Mouse (Mus musculus) 3134 (cell line): ENCODE results near the gene Trap1.
"Not testable (repeated sequence)": the region's sequence is repeated elsewhere in the genome, so short reads cannot be mapped to it uniquely, and the experiment has no call there.

Source experiments
- DNase-seq: peaks from one replicate; pipeline ENCODE4 v3.0.0-alpha.2; 2011; ENCODE audit warnings: low spot score; ENCODE audit not compliant: insufficient read length; ENCODE audit errors: extremely low read depth

Trap1 gene

DNA sequence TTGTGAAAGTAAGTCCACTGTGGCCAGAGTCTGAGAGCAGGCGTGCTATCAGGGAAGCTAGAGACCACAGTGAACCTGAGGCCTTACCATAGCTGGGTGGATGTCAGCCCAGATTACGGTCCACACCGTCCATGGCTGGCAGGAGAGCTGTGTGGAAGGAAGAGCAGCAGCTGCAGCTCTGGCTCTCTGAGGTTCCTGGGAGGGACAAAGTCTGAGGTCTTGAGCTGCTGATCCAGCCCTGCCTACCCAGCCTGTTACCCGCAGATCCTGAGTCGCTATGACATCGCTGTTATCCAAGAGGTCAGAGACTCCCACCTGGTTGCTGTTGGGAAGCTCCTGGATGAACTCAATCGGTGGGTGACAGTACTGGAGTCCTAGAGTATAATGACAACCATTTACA is 39.9 kb downstream of the Trap1 start:
- no peak for DNase-seq

- DNase-seq: no peak
Measured at GRCm38 (mm10) chr16:4036807-4037206, 40.8 kb downstream of the Trap1 start, which contains the start of gene Dnase1. Dnase1 (plus strand) TSS chr16:4036942.

- no peak for DNase-seq
Measured at GRCm38 (mm10) chr16:4035575-4035974, 42.1 kb downstream of the Trap1 start.

DNA sequence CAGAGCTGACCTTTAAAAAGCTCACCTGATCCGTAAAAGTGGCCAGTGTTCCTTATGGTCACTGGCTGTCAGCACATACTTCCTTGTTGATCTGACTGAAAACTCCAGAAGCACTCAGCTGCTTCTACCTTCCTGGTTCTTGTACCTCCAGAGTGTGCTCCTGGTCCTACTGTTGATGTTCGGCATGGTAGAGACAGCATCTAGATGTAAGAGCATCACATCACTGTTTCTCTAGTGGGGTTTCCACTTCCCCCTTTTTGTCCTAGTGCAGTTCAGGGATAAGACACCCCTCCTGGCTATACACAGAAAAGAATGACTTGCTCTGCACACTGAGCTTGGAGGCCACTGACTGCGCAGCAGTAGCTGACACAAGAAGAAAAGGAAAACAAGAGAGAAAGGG is 43.2 kb downstream of the Trap1 start:
- DNase-seq: no peak

DNA sequence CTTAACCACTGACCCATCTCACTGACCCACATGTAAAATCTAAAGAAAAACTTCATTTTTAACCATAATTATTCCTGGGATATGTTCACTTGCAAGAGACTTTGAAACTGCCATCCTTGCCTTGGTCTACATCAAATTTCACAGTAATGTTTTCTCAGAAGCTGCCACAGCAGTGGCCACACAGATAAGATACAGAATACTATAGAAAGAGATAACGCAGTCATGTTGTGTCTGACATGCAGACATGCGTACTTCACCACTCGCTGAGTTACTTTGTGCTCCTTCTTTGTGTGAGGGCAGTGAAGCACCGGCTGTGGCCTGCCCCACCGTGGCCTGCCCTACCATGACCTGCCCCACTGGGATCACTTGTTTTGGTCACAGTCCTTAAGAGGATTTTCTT is 43.7 kb downstream of the Trap1 start:
- no peak for DNase-seq

- DNase-seq: no peak
Measured at GRCm38 (mm10) chr16:4032341-4032748, 45.3 kb downstream of the Trap1 start.

GRCm38 (mm10) chr16:4031441-4032274 is 46.0 kb downstream of the Trap1 start:
- DNase-seq: no peak

GRCm38 (mm10) chr16:4030501-4030900 is 47.1 kb downstream of the Trap1 start:
- DNase-seq: no peak

- DNase-seq: no peak
Measured at GRCm38 (mm10) chr16:4029371-4029841, 48.2 kb downstream of the Trap1 start.

- no peak for DNase-seq
Measured at GRCm38 (mm10) chr16:4027211-4027610, 50.4 kb downstream of the Trap1 start.

DNA sequence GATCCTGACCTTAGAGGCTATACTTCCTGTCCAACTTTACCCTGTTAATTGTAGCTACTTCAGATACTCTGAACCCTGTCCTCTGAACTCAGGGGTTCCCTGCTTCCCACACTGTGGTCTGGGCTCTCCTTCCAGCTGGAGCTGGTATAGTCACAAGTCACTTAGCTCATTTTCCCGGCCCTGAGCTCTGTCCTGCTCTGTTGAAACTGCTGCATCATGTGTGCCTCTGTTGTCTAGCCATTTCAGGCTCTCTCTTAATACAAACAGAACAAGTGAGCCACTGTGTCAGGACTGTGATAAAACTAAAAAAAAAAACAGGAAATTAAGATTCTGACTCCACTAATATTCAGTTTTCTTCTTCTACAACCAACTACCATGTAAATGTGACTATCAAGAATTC is 51.0 kb downstream of the Trap1 start:
- DNase-seq: no peak

DNA sequence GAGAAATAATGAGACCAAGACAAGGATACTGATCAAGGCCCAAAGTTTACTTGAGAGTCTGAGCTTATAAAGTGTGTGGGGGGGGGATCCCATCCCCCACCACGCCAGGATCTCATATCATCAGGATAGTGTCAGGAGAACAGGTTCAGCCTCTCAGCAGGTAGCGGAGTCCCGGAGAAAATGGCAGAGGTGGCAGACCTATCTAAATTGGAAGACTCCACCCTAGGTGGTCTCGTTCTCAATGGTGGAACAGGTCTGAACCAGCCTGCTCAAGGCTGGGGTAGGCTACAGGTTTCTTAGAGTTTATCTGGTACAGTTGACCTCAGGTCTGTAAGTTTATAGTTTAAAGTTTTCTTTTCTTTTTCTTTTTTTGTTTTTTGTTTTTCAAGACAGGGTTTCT is 54.9 kb downstream of the Trap1 start:
- DNase-seq: no peak

GRCm38 (mm10) chr16:4021241-4021640 is 56.4 kb downstream of the Trap1 start:
- no peak for DNase-seq

- DNase-seq: not testable (repeated sequence)
Measured at GRCm38 (mm10) chr16:4017466-4017865, 60.2 kb downstream of the Trap1 start.

DNA sequence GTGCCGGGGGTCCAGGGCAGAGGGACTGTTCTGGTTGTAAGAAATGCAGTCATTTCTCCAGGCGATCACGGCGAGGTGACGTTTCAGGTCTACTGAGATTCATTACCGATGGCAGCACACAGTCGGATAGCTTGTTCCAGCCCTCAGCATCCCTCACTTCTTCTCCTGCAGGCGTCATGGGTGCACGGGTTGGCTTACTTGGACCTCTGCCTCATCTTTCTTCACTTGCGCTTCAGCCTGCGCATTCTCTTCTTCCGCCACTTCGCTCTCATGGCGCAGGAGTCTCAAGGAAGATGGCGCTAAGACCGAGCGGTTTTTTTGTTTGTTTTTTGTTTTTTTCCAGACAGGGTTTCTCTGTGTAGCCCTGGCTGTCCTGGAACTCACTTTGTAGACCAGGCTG is 60.8 kb downstream of the Trap1 start:
- not testable (repeated sequence) for DNase-seq

- no peak for DNase-seq
Measured at GRCm38 (mm10) chr16:4014040-4014668, 63.5 kb downstream of the Trap1 start.

DNA sequence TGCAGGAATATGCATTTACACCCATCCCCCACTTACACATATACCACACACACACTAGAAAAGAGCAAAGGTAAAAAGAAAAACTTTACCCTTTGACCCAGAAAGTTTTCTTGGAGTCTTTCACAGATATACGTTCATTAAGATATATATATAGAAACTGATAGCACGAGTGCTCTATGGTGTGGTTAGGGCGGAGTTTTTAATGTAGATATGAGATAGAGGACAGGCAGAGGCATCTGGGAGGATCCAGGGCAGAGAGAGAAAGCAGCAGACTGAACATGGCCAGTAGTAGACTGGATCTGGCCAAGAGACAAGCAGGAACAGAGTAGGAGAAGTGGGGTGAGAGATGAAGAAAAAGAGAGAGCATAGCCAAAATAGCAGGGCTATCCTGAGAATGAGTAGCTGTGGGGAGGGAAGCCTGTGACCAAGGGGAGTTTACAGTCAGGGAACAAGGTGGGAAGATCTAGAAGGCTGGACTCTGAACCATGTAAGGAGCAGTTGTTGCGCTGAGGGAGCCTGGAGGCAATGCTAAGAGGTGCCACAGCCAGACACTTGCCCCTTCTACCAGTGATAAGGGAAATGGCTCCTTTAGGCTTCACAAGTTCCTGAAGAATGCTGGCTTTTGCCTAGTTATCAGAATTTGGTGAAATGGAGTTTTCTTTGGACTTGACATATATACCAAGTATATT is 64.6 kb downstream of the Trap1 start:
- no peak for DNase-seq

- DNase-seq: peak; percentile 98
Measured at GRCm38 (mm10) chr16:4003489-4004398, 73.9 kb downstream of the Trap1 start, which contains the start of gene Slx4. Slx4 (minus strand) TSS chr16:4003770.
